Mouse (Mus musculus) adrenal gland, adult 2 months (tissue): ENCODE data around the gene Gm36028. TPM values are rescaled to one million over a fixed set of nuclear protein-coding genes. Genes with fewer than 3 reads are reported as not detected.

Source experiments
- DNase-seq: peaks from one replicate; pipeline ENCODE4 v3.0.0; 2021
- long read RNA-seq: library from polyadenylated mRNA; stranded (forward); transcript quantifications from one replicate; pipeline ENCODE4 v2.0.0, GENCODE M21; 2021
- polyA plus RNA-seq: library from polyadenylated mRNA; depleted of rRNA; stranded (reverse); fragments of >200 nt; gene quantifications from 2 replicates; pipeline ENCODE4 v1.2.3, GENCODE M21; 2012; rRNA removed
- total RNA-seq, 2 experiments: library from RNA; stranded (reverse); gene quantifications; 2 replicates each; pipeline ENCODE4 v1.2.3; 2021

Gene Gm36028
- under 1 TPM in 1 of 2 experiments, not detected in 1; 0.69 TPM for total RNA-seq
- polyA plus RNA-seq = 0.24 TPM in 1 of 2 replicates, not detected in the other
- long read RNA-seq = 0 reads

GRCm38 (mm10) chr16:37861029-37861428, at the start of gene Gm36028:
Gene Gm36028, minus strand, starts transcription at chr16:37861146.
- no peak for DNase-seq

- DNase-seq = no peak
These were observed 45.5 kb upstream of the Gm36028 start for GRCm38 (mm10) chr16:37906456-37906855.

- DNase-seq = no peak
These were observed 40.4 kb upstream of the Gm36028 start for GRCm38 (mm10) chr16:37901318-37901717.

GRCm38 (mm10) chr16:37899357-37899756, 38.4 kb upstream of the Gm36028 start:
- peak; percentile 35 for DNase-seq

GRCm38 (mm10) chr16:37898790-37899189, 37.8 kb upstream of the Gm36028 start:
- DNase-seq = no peak

- DNase-seq = no peak
These were observed 33.0 kb upstream of the Gm36028 start for GRCm38 (mm10) chr16:37893942-37894341.

- DNase-seq = no peak
These were observed 32.4 kb upstream of the Gm36028 start for GRCm38 (mm10) chr16:37893381-37893780.

GRCm38 (mm10) chr16:37892667-37893066, 31.7 kb upstream of the Gm36028 start:
- DNase-seq = no peak

GRCm38 (mm10) chr16:37888986-37889385, 28.0 kb upstream of the Gm36028 start:
- DNase-seq = no peak

- peak; percentile 70 for DNase-seq
These were observed 20.2 kb upstream of the Gm36028 start for GRCm38 (mm10) chr16:37881168-37881567.

- no peak for DNase-seq
These were observed 18.9 kb upstream of the Gm36028 start for GRCm38 (mm10) chr16:37879750-37880419.

- no peak for DNase-seq
These were observed 18.1 kb upstream of the Gm36028 start for GRCm38 (mm10) chr16:37878951-37879505.

- DNase-seq = no peak
These were observed 16.5 kb upstream of the Gm36028 start for GRCm38 (mm10) chr16:37877406-37877805.

- no peak for DNase-seq
These were observed 13.7 kb upstream of the Gm36028 start for GRCm38 (mm10) chr16:37874501-37875235.

- DNase-seq = peak; percentile 82
These were observed 10.3 kb upstream of the Gm36028 start for GRCm38 (mm10) chr16:37871112-37871715.

GRCm38 (mm10) chr16:37869470-37870231, 8.7 kb upstream of the Gm36028 start:
- DNase-seq = no peak

GRCm38 (mm10) chr16:37868506-37869469, 7.8 kb upstream of the Gm36028 start:
- DNase-seq = no peak

GRCm38 (mm10) chr16:37867791-37868505, 7.0 kb upstream of the Gm36028 start, which contains the start of gene Lrrc58:
Gene Lrrc58, plus strand, starts transcription at chr16:37868389.
- peak; percentile 94 for DNase-seq

GRCm38 (mm10) chr16:37865841-37866240, 4.9 kb upstream of the Gm36028 start:
- no peak for DNase-seq

- no peak for DNase-seq
These were observed 2.9 kb upstream of the Gm36028 start for GRCm38 (mm10) chr16:37863876-37864275.
